Mouse (Mus musculus) liver, adult 2 months (tissue): Measurements from ENCODE around the gene Polr2b. TPM values are rescaled to one million over a fixed set of nuclear protein-coding genes. Genes with fewer than 3 reads are reported as not detected.
A peak's percentile ranks its signal among the peaks of the same experiment; 100 is the strongest.

Experiments used
- DNase-seq: peaks from one replicate; pipeline ENCODE4 v3.0.0-alpha.2; 2011; ENCODE audit warnings: low read depth, low spot score; ENCODE audit errors: extremely low read depth
- H3K27ac ChIP-seq: fragments of 200-500 bp; replicated peaks from 2 replicates; pipeline ENCODE4 v1.5.1; 2012; ENCODE audit warnings: low read depth, mild to moderate bottlenecking, control low read depth, inconsistent platforms, low read length; ENCODE audit not compliant: insufficient read depth
- H3K27me3 ChIP-seq: fragments of 200-500 bp; 2 replicates; pipeline ENCODE4 v1.6.1; 2012; ENCODE audit warnings: mild to moderate bottlenecking, moderate library complexity, low read length, inconsistent platforms; ENCODE audit not compliant: control insufficient read depth, insufficient read depth
- H3K36me3 ChIP-seq: fragments of 200-500 bp; 2 replicates; pipeline ENCODE4 v1.6.1; 2012; ENCODE audit warnings: low read length, inconsistent platforms; ENCODE audit not compliant: control insufficient read depth, insufficient read depth
- H3K4me1 ChIP-seq: fragments of 200-500 bp; 2 replicates; pipeline ENCODE4 v1.6.1; 2011; ENCODE audit warnings: low read length; ENCODE audit not compliant: control insufficient read depth, insufficient read depth
- H3K4me3 ChIP-seq: fragments of 200-500 bp; 2 replicates; pipeline ENCODE4 v1.5.1; 2011; ENCODE audit warnings: low read depth, mild to moderate bottlenecking, control low read depth, low read length, moderate library complexity; ENCODE audit not compliant: insufficient read depth
- H3K79me2 ChIP-seq: fragments of 200-500 bp; 2 replicates; pipeline ENCODE4 v1.6.1; 2012; ENCODE audit warnings: inconsistent platforms, mild to moderate bottlenecking, low read length, moderate library complexity; ENCODE audit not compliant: control insufficient read depth, insufficient read depth
- H3K9ac ChIP-seq: fragments of 200-500 bp; 2 replicates; pipeline ENCODE4 v1.6.1; 2012; ENCODE audit warnings: low read depth, mild to moderate bottlenecking, control low read depth, inconsistent platforms, low read length
- CTCF ChIP-seq: fragments of 200-500 bp; IDR thresholded peaks from 2 replicates; pipeline ENCODE4 v1.5.1; 2011; ENCODE audit warnings: low read depth, low read length, control low read depth
- POLR2A ChIP-seq: fragments of 200-500 bp; IDR thresholded peaks from 2 replicates; pipeline ENCODE4 v1.6.1; 2011; ENCODE audit warnings: low read length, control low read depth; ENCODE audit not compliant: insufficient read depth; ENCODE audit errors: extremely low read depth
- WGBS: fragments of 180-500 bp; shearing (Covaris S2); methylation state at CpG from one replicate; pipeline ENCODE4 v1.1.7; 2018; 5-methylcytosine and 5-hydroxymethylcytosine counted together
- polyA plus RNA-seq: library from polyadenylated mRNA; depleted of rRNA; stranded (reverse); fragments of >200 nt; gene quantifications from 2 replicates; pipeline ENCODE4 v1.2.3, GENCODE M21; 2012
- total RNA-seq: library from RNA; depleted of rRNA; stranded (reverse); fragments of >200 nt; gene quantifications from 2 replicates; pipeline ENCODE4 v1.2.3, GENCODE M21; 2014

Polr2b gene
- total and polyA plus RNA-seq, 2 experiments, result 31.0 to 43.3 TPM

DNA sequence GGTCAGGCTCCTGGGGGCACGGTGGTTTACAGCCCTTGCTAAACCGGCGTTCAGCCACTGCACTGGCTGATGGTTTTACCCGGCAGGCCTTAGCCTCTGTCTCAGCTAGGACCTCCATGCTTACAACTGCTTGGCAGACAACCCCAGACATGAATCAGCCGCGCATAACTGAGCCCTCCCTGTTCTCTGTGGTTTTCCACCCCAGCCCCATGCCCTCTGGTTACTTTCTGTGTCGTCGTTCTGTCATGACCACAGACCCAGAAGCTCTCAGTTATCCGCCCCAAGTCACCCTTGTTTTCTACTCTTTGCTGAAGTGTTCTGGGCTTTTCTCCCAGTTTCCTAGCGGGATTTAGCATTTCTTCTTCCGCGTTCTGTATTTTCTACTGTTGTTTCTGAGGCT is 57.7 kb downstream of the Polr2b start:
- no peaks in the 10 kb centered on the region for H3K27me3 ChIP-seq
- H3K4me3 ChIP-seq, result no peak overlapping the region
- WGBS, result 83% methylated on average over 12 of the region's 12 CpGs
- 0 out of 2 replicates have a peak overlapping the region, but pooled peaks have one; percentile 39 for H3K9ac ChIP-seq
- peaks cover 10% of the 10 kb centered on the region for H3K4me1 ChIP-seq
- peak overlapping the region; percentile 49; the same call in 1 of the 2 replicates for H3K27ac ChIP-seq
- TF ChIP-seq POLR2A (no peak), CTCF (no peak)
- no peaks in the 10 kb centered on the region for H3K36me3 ChIP-seq
- peaks cover 2% of the 10 kb centered on the region; the same call in 1 of the 2 replicates for H3K79me2 ChIP-seq
- no peak for DNase-seq

DNA sequence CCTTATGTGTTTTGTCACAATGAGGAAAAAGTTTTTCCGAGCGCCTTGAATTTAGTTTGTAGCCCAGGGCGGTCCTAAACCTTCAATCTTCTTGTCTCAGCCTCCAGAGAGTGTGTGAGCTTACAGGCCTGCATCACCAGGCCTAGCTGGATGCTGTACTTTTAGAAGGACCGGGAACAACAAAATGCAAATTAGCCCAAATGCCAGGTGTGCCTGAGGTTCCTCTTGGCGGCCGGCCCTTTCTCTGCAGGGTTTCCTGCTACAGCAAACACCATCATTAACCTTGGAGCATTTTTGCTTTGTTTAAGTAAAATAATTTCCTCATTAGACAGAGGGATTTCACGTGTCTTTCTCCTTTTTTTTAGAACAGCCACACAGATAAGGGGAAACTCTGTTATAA is 58.2 kb downstream of the Polr2b start:
- no peak for TF ChIP-seq POLR2A
- no peak for TF ChIP-seq CTCF
- Histone ChIP-seq H3K79me2 (peaks cover 2% of the 10 kb centered on the region; the same call in 1 of the 2 replicates), H3K9ac (no peak overlapping the region), H3K36me3 (no peaks in the 10 kb centered on the region), H3K4me1 (peaks cover 10% of the 10 kb centered on the region), H3K4me3 (no peak overlapping the region), H3K27me3 (no peaks in the 10 kb centered on the region), H3K27ac (no peak overlapping the region)
- no peak for DNase-seq
- 74% methylated on average over 7 of the region's 7 CpGs for WGBS

DNA sequence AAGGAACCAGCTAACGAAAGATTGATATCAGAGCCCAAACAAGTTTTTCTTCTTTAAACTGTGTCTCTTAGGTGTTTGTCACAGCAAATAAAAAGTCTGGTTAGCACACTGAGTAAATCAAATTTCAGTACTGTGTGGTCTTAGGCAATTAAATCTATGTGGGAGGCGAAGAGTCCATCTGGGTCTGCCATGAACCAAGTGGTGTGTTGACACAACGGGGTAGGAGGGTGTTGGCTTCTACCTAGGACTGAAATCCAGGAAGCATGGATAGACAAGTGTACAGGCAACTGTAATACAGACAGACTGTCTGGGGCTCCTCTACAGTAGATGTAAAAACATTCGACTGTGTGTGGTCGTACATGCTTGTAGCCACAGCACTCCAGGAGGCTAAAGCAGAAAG is 59.4 kb downstream of the Polr2b start:
- no peak overlapping the region for H3K4me3 ChIP-seq
- H3K79me2 ChIP-seq, result peaks cover 2% of the 10 kb centered on the region; the same call in 1 of the 2 replicates
- peaks cover 12% of the 10 kb centered on the region for H3K4me1 ChIP-seq
- no peak for TF ChIP-seq POLR2A
- no peak for TF ChIP-seq CTCF
- H3K27me3 ChIP-seq, result no peaks in the 10 kb centered on the region
- no peak overlapping the region for H3K9ac ChIP-seq
- no peaks in the 10 kb centered on the region for H3K36me3 ChIP-seq
- WGBS, result 48% methylated on average over 5 of the region's 5 CpGs
- no peak overlapping the region for H3K27ac ChIP-seq
- no peak for DNase-seq

DNA sequence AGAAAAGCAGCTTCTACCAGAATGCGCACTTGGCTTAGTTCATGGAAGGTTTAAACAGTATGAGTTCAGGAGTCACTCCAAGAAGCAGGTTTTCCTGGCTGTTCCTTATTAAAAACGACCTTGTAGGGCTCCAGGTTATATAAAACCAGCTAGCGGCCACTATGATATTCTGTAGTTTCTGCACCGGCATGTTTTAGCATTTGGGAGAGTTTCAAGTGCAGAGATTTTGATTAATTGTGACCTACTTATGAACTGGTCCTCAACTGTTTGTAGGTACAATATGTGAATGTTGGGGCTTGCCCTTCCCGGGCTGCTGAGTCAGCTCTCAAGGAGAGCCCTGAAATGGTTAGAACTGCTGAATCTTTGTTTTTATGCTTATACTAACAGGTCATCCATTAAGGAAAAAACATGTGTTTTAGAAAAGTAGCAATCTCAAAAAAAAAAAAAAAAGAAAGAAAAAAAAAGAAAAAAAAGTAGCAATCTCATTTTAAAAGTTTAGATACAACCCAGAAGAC is 60.5 kb downstream of the Polr2b start:
- Histone ChIP-seq H3K79me2 (peaks cover 2% of the 10 kb centered on the region; the same call in 1 of the 2 replicates), H3K4me1 (peaks cover 14% of the 10 kb centered on the region), H3K27me3 (no peaks in the 10 kb centered on the region), H3K4me3 (no peak overlapping the region), H3K9ac (no peak overlapping the region), H3K27ac (no peak overlapping the region), H3K36me3 (no peaks in the 10 kb centered on the region)
- DNase-seq, result no peak
- TF ChIP-seq CTCF (no peak), POLR2A (no peak)
- 81% methylated on average over 5 of the region's 5 CpGs for WGBS

DNA sequence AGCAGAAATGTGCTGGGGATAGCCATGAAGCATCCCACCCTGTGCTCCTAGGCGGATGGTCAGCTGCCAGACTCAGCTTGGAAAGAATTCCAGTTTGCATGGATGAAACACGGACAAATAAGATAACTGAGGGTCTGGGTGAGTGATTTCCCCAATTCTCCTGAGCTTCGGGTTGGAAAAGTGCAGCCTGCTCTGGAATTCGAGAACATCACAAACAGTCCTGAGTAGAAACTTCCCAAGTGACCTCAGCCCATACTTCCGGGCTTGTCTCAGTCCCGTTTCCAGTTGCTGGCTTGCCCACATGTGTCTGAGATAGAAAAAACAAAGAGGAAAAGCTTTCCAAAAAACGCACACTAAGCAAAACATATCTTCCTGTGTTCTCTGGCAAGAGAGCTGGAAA is 62.3 kb downstream of the Polr2b start:
- H3K27me3 ChIP-seq, result no peaks in the 10 kb centered on the region
- no peak overlapping the region for H3K9ac ChIP-seq
- 63% methylated on average over 7 of the region's 7 CpGs for WGBS
- H3K4me1 ChIP-seq, result peaks cover 10% of the 10 kb centered on the region; the same call in 1 of the 2 replicates
- no peak overlapping the region for H3K4me3 ChIP-seq
- H3K36me3 ChIP-seq, result no peaks in the 10 kb centered on the region
- peak overlapping the region; percentile 48 for H3K27ac ChIP-seq
- TF ChIP-seq CTCF (no peak), POLR2A (no peak)
- H3K79me2 ChIP-seq, result no peaks in the 10 kb centered on the region
- peak; percentile 29 for DNase-seq

DNA sequence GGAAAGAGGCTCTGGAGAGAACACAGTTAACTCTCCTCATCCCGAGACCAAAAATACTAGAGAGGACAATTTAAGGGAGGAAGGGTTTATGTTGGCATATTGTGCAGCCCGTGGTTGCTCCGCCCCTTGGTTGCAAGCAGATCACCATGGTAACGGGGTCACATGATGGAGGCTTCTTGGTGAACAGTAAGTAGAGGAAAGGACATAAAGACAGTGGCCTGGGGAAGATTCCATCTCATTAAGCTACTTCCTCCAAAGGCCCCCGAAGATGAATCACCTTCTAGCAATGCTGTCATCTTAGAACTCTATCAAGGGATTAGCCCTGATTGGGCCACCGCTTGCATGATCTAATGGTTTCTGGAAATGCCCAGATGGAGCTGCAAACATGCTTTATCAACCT is 62.8 kb downstream of the Polr2b start:
- DNase-seq, result peak; percentile 29
- Histone ChIP-seq H3K79me2 (no peaks in the 10 kb centered on the region), H3K36me3 (no peaks in the 10 kb centered on the region), H3K27ac (peak overlapping the region; percentile 48), H3K27me3 (no peaks in the 10 kb centered on the region), H3K9ac (no peak overlapping the region), H3K4me3 (no peak overlapping the region), H3K4me1 (peaks cover 6% of the 10 kb centered on the region; the same call in 1 of the 2 replicates)
- WGBS, result 64% methylated on average over 6 of the region's 6 CpGs
- TF ChIP-seq POLR2A (no peak), CTCF (no peak)
